Mouse (Mus musculus): Measurements from ENCODE around the gene Pvr.

- peak; percentile 28; the same call in 1 of the 2 replicates for TF ChIP-seq CTCF (IDR thresholded peaks at IDR 0.05; ENCODE audit: low read depth, low read length)
- no peak for TF ChIP-seq POLR2A (IDR thresholded peaks at IDR 0.05; ENCODE audit: borderline replicate concordance, low read depth, low read length)
These were observed 40.2 kb downstream of the Pvr start for GRCm38 (mm10) chr7:19880754-19881153.

Data from bone marrow macrophage, adult 2 months (primary cell).